Mouse (Mus musculus) hindbrain, postnatal 0 days (tissue): ENCODE results near the gene Slc17a3. TPM values are rescaled to one million over a fixed set of nuclear protein-coding genes. Genes with fewer than 3 reads are reported as not detected.

ENCODE experiments used
- ATAC-seq: fragments of 200-750 bp; cut with Nextera tagmentation; 2 replicates; pipeline ENCODE4 v1.8.0; 2017; ENCODE audit warnings: mild to moderate bottlenecking, moderate TSS enrichment, moderate library complexity
- DNase-seq: peaks from one replicate; pipeline ENCODE4 v3.0.0-alpha.2; 2015; ENCODE audit warnings: low spot score
- H3K27ac ChIP-seq: fragments of 300-500 bp; sonication (generic); 2 replicates; pipeline ENCODE4 v1.5.1; 2014; ENCODE audit warnings: mild to moderate bottlenecking
- H3K27me3 ChIP-seq: fragments of 300-500 bp; sonication (generic); 2 replicates; pipeline ENCODE4 v1.6.1; 2014; ENCODE audit warnings: low read length, mixed read lengths; ENCODE audit not compliant: insufficient read depth
- H3K36me3 ChIP-seq: fragments of 300-500 bp; sonication (generic); 2 replicates; pipeline ENCODE4 v1.6.1; 2014; ENCODE audit warnings: low read length, mixed read lengths; ENCODE audit not compliant: insufficient read depth
- H3K4me1 ChIP-seq: fragments of 300-500 bp; sonication (generic); 2 replicates; pipeline ENCODE4 v1.6.1; 2014; ENCODE audit warnings: antibody characterized with exemption, low read length, mixed read lengths; ENCODE audit not compliant: insufficient read depth
- H3K4me2 ChIP-seq: fragments of 300-500 bp; sonication (generic); 2 replicates; pipeline ENCODE4 v1.6.1; 2014; ENCODE audit warnings: low read depth, mild to moderate bottlenecking, low read length, moderate library complexity, mixed read lengths
- H3K4me3 ChIP-seq: fragments of 300-500 bp; sonication (generic); 2 replicates; pipeline ENCODE4 v1.5.1; 2014; ENCODE audit warnings: low read length
- H3K9ac ChIP-seq: fragments of 300-500 bp; sonication (generic); replicated peaks from 2 replicates; pipeline ENCODE4 v1.6.1; 2014; ENCODE audit warnings: mild to moderate bottlenecking, low read length, moderate library complexity, mixed read lengths
- H3K9me3 ChIP-seq: fragments of 300-500 bp; sonication (generic); 2 replicates; pipeline ENCODE4 v1.6.1; 2016; ENCODE audit warnings: low read length, mixed read lengths
- CTCF ChIP-seq: IDR thresholded peaks from 2 replicates; pipeline ENCODE4 v1.5.1; 2016; ENCODE audit warnings: antibody characterized with exemption, control low read depth, low read depth
- WGBS: fragments of 180-500 bp; shearing (Covaris S2); extraction: QIAGEN DNeasy Blood & Tissue Kit; methylation state at CpG from one replicate; pipeline ENCODE4 v1.1.7; 2014; 5-methylcytosine and 5-hydroxymethylcytosine counted together
- polyA plus RNA-seq: library from polyadenylated mRNA; unstranded; fragments of >200 nt; fragmentation: Nextera tagmentation; extraction: Ambion mirVana; gene quantifications from 2 replicates; pipeline ENCODE4 v1.2.1, GENCODE M21; 2015
- total RNA-seq: library from RNA; depleted of rRNA; stranded (reverse); fragments of >200 nt; gene quantifications from 2 replicates; pipeline ENCODE4 v1.2.3, GENCODE M21; 2014

The Slc17a3 gene
- total and polyA plus RNA-seq, 2 experiments from 2014 or later, result not detected

GRCm38 (mm10) chr13:23861815-23862214 is 22.6 kb downstream of the Slc17a3 start:
- Histone ChIP-seq H3K9ac (no peak overlapping the region), H3K4me3 (no peak overlapping the region), H3K4me1 (no peaks in the 10 kb centered on the region), H3K36me3 (no peaks in the 10 kb centered on the region), H3K4me2 (no peak overlapping the region), H3K9me3 (no peaks in the 10 kb centered on the region), H3K27ac (no peak overlapping the region), H3K27me3 (no peaks in the 10 kb centered on the region)
- no peak for TF ChIP-seq CTCF
- DNase-seq, result no peak
- no peak for ATAC-seq

GRCm38 (mm10) chr13:23864711-23865110 is 25.5 kb downstream of the Slc17a3 start:
- Histone ChIP-seq H3K4me1 (no peaks in the 10 kb centered on the region), H3K27ac (no peak overlapping the region), H3K36me3 (no peaks in the 10 kb centered on the region), H3K4me3 (no peak overlapping the region), H3K9ac (no peak overlapping the region), H3K4me2 (no peak overlapping the region), H3K9me3 (no peaks in the 10 kb centered on the region), H3K27me3 (no peaks in the 10 kb centered on the region)
- WGBS, result 73% methylated on average over 9 of the region's 9 CpGs
- no peak for DNase-seq
- TF ChIP-seq CTCF, result no peak
- no peak for ATAC-seq

GRCm38 (mm10) chr13:23866086-23866710 is 27.0 kb downstream of the Slc17a3 start:
- no peak for ATAC-seq

GRCm38 (mm10) chr13:23867000-23867399 is 27.8 kb downstream of the Slc17a3 start:
- no peaks in the 10 kb centered on the region for H3K9me3 ChIP-seq
- H3K27ac ChIP-seq, result no peak overlapping the region
- H3K4me3 ChIP-seq, result no peak overlapping the region
- no peaks in the 10 kb centered on the region for H3K36me3 ChIP-seq
- DNase-seq, result no peak
- no peak for ATAC-seq
- no peaks in the 10 kb centered on the region for H3K27me3 ChIP-seq
- WGBS, result 78% methylated on average over 6 of the region's 6 CpGs
- H3K4me1 ChIP-seq, result no peaks in the 10 kb centered on the region
- no peak overlapping the region for H3K4me2 ChIP-seq
- H3K9ac ChIP-seq, result no peak overlapping the region
- no peak for TF ChIP-seq CTCF

More at GRCm38 (mm10) chr13:23866086-23866710, 27.0 kb downstream of the Slc17a3 start:
- no peak for TF ChIP-seq CTCF
- no peaks in the 10 kb centered on the region for H3K27me3 ChIP-seq
- no peaks in the 10 kb centered on the region for H3K4me1 ChIP-seq
- no peak overlapping the region for H3K4me2 ChIP-seq
- H3K4me3 ChIP-seq, result no peak overlapping the region
- no peak for DNase-seq
- no peak overlapping the region for H3K9ac ChIP-seq
- no peaks in the 10 kb centered on the region for H3K36me3 ChIP-seq
- no peak overlapping the region for H3K27ac ChIP-seq
- no peaks in the 10 kb centered on the region for H3K9me3 ChIP-seq
- 78% methylated on average over 9 of the region's 9 CpGs for WGBS

- Histone ChIP-seq H3K27ac (no peak within 1 kb of the TSS), H3K4me2 (no peak within 1 kb of the TSS), H3K4me1 (no peaks in the 10 kb centered on the region), H3K27me3 (no peaks in the 10 kb centered on the region), H3K9ac (no peak within 1 kb of the TSS), H3K4me3 (no peak within 1 kb of the TSS), H3K9me3 (no peaks in the 10 kb centered on the region), H3K36me3 (no peaks in the 10 kb centered on the region)
- no peak for ATAC-seq
- TF ChIP-seq CTCF, result no peak
- no peak for DNase-seq
- 89% methylated on average over 7 of the region's 7 CpGs for WGBS
Measured at GRCm38 (mm10) chr13:23867405-23867804, 28.2 kb downstream of the Slc17a3 start, which contains the start of gene Slc17a1. Gene Slc17a1 (plus strand): TSS chr13:23867750.

- 88% methylated on average over 8 of the region's 8 CpGs for WGBS
- H3K27ac ChIP-seq, result no peak overlapping the region
- no peak overlapping the region for H3K4me3 ChIP-seq
- no peaks in the 10 kb centered on the region for H3K36me3 ChIP-seq
- H3K4me2 ChIP-seq, result no peak overlapping the region
- H3K9ac ChIP-seq, result no peak overlapping the region
- ATAC-seq (no peak), DNase-seq (no peak)
- H3K4me1 ChIP-seq, result no peaks in the 10 kb centered on the region
- TF ChIP-seq CTCF, result no peak
- H3K27me3 ChIP-seq, result no peaks in the 10 kb centered on the region
- no peaks in the 10 kb centered on the region for H3K9me3 ChIP-seq
Measured at GRCm38 (mm10) chr13:23868790-23869533, 29.7 kb downstream of the Slc17a3 start.

- 78% methylated on average over 3 of the region's 3 CpGs for WGBS
- H3K4me2 ChIP-seq, result no peak overlapping the region
- no peak for TF ChIP-seq CTCF
- H3K27me3 ChIP-seq, result no peaks in the 10 kb centered on the region
- no peak for ATAC-seq
- H3K4me3 ChIP-seq, result no peak overlapping the region
- H3K36me3 ChIP-seq, result no peaks in the 10 kb centered on the region
- DNase-seq, result no peak
- H3K4me1 ChIP-seq, result no peaks in the 10 kb centered on the region
- no peak overlapping the region for H3K27ac ChIP-seq
- no peaks in the 10 kb centered on the region for H3K9me3 ChIP-seq
- no peak overlapping the region for H3K9ac ChIP-seq
Measured at GRCm38 (mm10) chr13:23869996-23870395, 30.8 kb downstream of the Slc17a3 start.
